Mouse (Mus musculus) brain, embryonic 18.5 days (tissue): Measurements from ENCODE around the gene Mettl14.
A peak's percentile ranks its signal among the peaks of the same experiment; 100 is the strongest.
"Not testable (repeated sequence)": the region's sequence is repeated elsewhere in the genome, so short reads cannot be mapped to it uniquely, and the experiment has no call there.

ENCODE experiments used
- DNase-seq: peaks from one replicate; pipeline ENCODE4 v3.0.0-alpha.2; 2012; ENCODE audit warnings: low read depth, low spot score

The Mettl14 gene

GRCm38 (mm10) chr3:123366820-123367219, 19.1 kb downstream of the Mettl14 start:
- DNase-seq: not testable (repeated sequence)

GRCm38 (mm10) chr3:123356377-123356991, 29.4 kb downstream of the Mettl14 start:
- DNase-seq: no peak

GRCm38 (mm10) chr3:123354388-123354787, 31.5 kb downstream of the Mettl14 start:
- no peak for DNase-seq

- DNase-seq: no peak
Observed at GRCm38 (mm10) chr3:123353661-123354060, 32.2 kb downstream of the Mettl14 start.

GRCm38 (mm10) chr3:123353183-123353582, 32.7 kb downstream of the Mettl14 start:
- peak; percentile 36 for DNase-seq

GRCm38 (mm10) chr3:123351519-123351918, 34.4 kb downstream of the Mettl14 start:
- DNase-seq: no peak

GRCm38 (mm10) chr3:123350602-123351001, 35.3 kb downstream of the Mettl14 start:
- DNase-seq: no peak

GRCm38 (mm10) chr3:123348080-123348802, 37.7 kb downstream of the Mettl14 start:
- peak; percentile 74 for DNase-seq

- no peak for DNase-seq
Observed at GRCm38 (mm10) chr3:123343690-123344089, 42.2 kb downstream of the Mettl14 start.

- no peak for DNase-seq
Observed at GRCm38 (mm10) chr3:123341049-123341448, 44.9 kb downstream of the Mettl14 start.

- DNase-seq: no peak
Observed at GRCm38 (mm10) chr3:123338666-123339195, 47.2 kb downstream of the Mettl14 start.

- no peak for DNase-seq
Observed at GRCm38 (mm10) chr3:123337853-123338252, 48.1 kb downstream of the Mettl14 start.

- no peak for DNase-seq
Observed at GRCm38 (mm10) chr3:123336951-123337350, 49.0 kb downstream of the Mettl14 start.

GRCm38 (mm10) chr3:123336455-123336854, 49.5 kb downstream of the Mettl14 start:
- no peak for DNase-seq

GRCm38 (mm10) chr3:123335480-123335879, 50.4 kb downstream of the Mettl14 start:
- DNase-seq: no peak

- DNase-seq: no peak
Observed at GRCm38 (mm10) chr3:123334947-123335346, 51.0 kb downstream of the Mettl14 start.

- DNase-seq: no peak
Observed at GRCm38 (mm10) chr3:123333055-123333424, 52.9 kb downstream of the Mettl14 start.

- no peak for DNase-seq
Observed at GRCm38 (mm10) chr3:123332330-123333054, 53.4 kb downstream of the Mettl14 start.

- DNase-seq: no peak
Observed at GRCm38 (mm10) chr3:123330221-123330620, 55.7 kb downstream of the Mettl14 start.

- DNase-seq: no peak
Observed at GRCm38 (mm10) chr3:123329251-123329650, 56.7 kb downstream of the Mettl14 start.

- no peak for DNase-seq
Observed at GRCm38 (mm10) chr3:123324326-123324725, 61.6 kb downstream of the Mettl14 start.

- DNase-seq: no peak
Observed at GRCm38 (mm10) chr3:123322147-123322546, 63.8 kb downstream of the Mettl14 start.
